Mouse (Mus musculus): ENCODE results near the gene Pter. TPM values are rescaled to one million over a fixed set of nuclear protein-coding genes. Genes with fewer than 3 reads are reported as not detected.

The Pter gene
- 2.5 and 3.9 TPM in 2 replicates for total RNA-seq (2012; rRNA removed)

- 0 out of 2 replicates have a peak, but pooled peaks have one; percentile 39 for TF ChIP-seq HCFC1 (IDR thresholded peaks at IDR 0.05; ENCODE audit: borderline replicate concordance, insufficient read depth, low read length)
- no peak for TF ChIP-seq ZNF384 (IDR thresholded peaks at IDR 0.05; ENCODE audit: low read depth, low read length)
These were observed at the start of gene Pter for GRCm38 (mm10) chr2:12923804-12924591. Gene Pter, plus strand, starts transcription at chr2:12924041.

GRCm38 (mm10) chr2:12874232-12874631, 49.6 kb upstream of the Pter start:
- Histone ChIP-seq H3K27ac (ENCODE audit: insufficient read depth, low read depth, low read length, poor library complexity, severe bottlenecking) (no peak overlapping the region), H3K9me3 (ENCODE audit: control insufficient read depth, insufficient read depth, low read depth, low read length) (no peaks in the 10 kb centered on the region), H3K4me3 (ENCODE audit: insufficient read depth in 1 of 2, low read depth in 1 of 2, low read length in 2 of 2, poor library complexity in 1 of 2, severe bottlenecking in 1 of 2) (no peak overlapping the region), H3K9ac (ENCODE audit: insufficient read depth, low read depth, low read length, poor library complexity, severe bottlenecking) (no peak overlapping the region), H3K4me1 (ENCODE audit: control insufficient read depth in 2 of 2, insufficient read depth in 2 of 2, low read length in 2 of 2, poor library complexity in 1 of 2) (no peaks in the 10 kb centered on the region), H3K36me3 (ENCODE audit: control insufficient read depth, insufficient read depth, low read length, poor library complexity, severe bottlenecking) (no peaks in the 10 kb centered on the region)
- DNase-seq (ENCODE audit: low read depth, low spot score): no peak
- in situ Hi-C loops (cut with MboI; ENCODE audit: low sequenced_read_pairs in 2 of 2, unreplicated experiment in 2 of 2): no loop called here
- TF ChIP-seq CHD2 (IDR thresholded peaks at IDR 0.05; ENCODE audit: low read depth, low read length) (no peak), HCFC1 (IDR thresholded peaks at IDR 0.05; ENCODE audit: borderline replicate concordance, insufficient read depth, low read length) (no peak), MAFK (IDR thresholded peaks at IDR 0.05; ENCODE audit: insufficient read depth, low read depth, low read length) (peak; percentile 65; the same call in 1 of the 2 replicates), ZNF384 (IDR thresholded peaks at IDR 0.05; ENCODE audit: low read depth, low read length) (no peak), ZC3H11A (IDR thresholded peaks at IDR 0.05; ENCODE audit: borderline replicate concordance, low read depth, low read length) (no peak)

More at GRCm38 (mm10) chr2:12923804-12924591, at the start of gene Pter:
- H3K4me3 ChIP-seq (ENCODE audit: insufficient read depth in 1 of 2, low read depth in 1 of 2, low read length in 2 of 2, poor library complexity in 1 of 2, severe bottlenecking in 1 of 2): peak within 1 kb of the TSS; percentile 66 to 77
- peak; percentile 98 for DNase-seq (ENCODE audit: low read depth, low spot score)
- H3K36me3 ChIP-seq (ENCODE audit: control insufficient read depth, insufficient read depth, low read length, poor library complexity, severe bottlenecking): no peaks in the 10 kb centered on the region
- in situ Hi-C loops (cut with MboI; ENCODE audit: low sequenced_read_pairs in 2 of 2, unreplicated experiment in 2 of 2): no loop called here
- H3K9ac ChIP-seq (ENCODE audit: insufficient read depth, low read depth, low read length, poor library complexity, severe bottlenecking): peak within 1 kb of the TSS; percentile 66
- no peak within 1 kb of the TSS for H3K27ac ChIP-seq (ENCODE audit: insufficient read depth, low read depth, low read length, poor library complexity, severe bottlenecking)
- H3K4me1 ChIP-seq (ENCODE audit: control insufficient read depth in 2 of 2, insufficient read depth in 2 of 2, low read length in 2 of 2, poor library complexity in 1 of 2): no peaks in the 10 kb centered on the region
- H3K9me3 ChIP-seq (ENCODE audit: control insufficient read depth, insufficient read depth, low read depth, low read length): no peaks in the 10 kb centered on the region

GRCm38 (mm10) chr2:12879492-12879891, 44.3 kb upstream of the Pter start:
- in situ Hi-C loops (cut with MboI; ENCODE audit: low sequenced_read_pairs in 2 of 2, unreplicated experiment in 2 of 2): no loop called here
- DNase-seq (ENCODE audit: low read depth, low spot score): no peak
- no peaks in the 10 kb centered on the region for H3K36me3 ChIP-seq (ENCODE audit: control insufficient read depth, insufficient read depth, low read length, poor library complexity, severe bottlenecking)
- H3K4me1 ChIP-seq (ENCODE audit: control insufficient read depth in 2 of 2, insufficient read depth in 2 of 2, low read length in 2 of 2, poor library complexity in 1 of 2): no peaks in the 10 kb centered on the region
- no peak overlapping the region for H3K27ac ChIP-seq (ENCODE audit: insufficient read depth, low read depth, low read length, poor library complexity, severe bottlenecking)
- TF ChIP-seq CHD2 (IDR thresholded peaks at IDR 0.05; ENCODE audit: low read depth, low read length) (no peak), ZNF384 (IDR thresholded peaks at IDR 0.05; ENCODE audit: low read depth, low read length) (no peak), HCFC1 (IDR thresholded peaks at IDR 0.05; ENCODE audit: borderline replicate concordance, insufficient read depth, low read length) (no peak), MAFK (IDR thresholded peaks at IDR 0.05; ENCODE audit: insufficient read depth, low read depth, low read length) (no peak), ZC3H11A (IDR thresholded peaks at IDR 0.05; ENCODE audit: borderline replicate concordance, low read depth, low read length) (no peak)
- no peak overlapping the region for H3K4me3 ChIP-seq (ENCODE audit: insufficient read depth in 1 of 2, low read depth in 1 of 2, low read length in 2 of 2, poor library complexity in 1 of 2, severe bottlenecking in 1 of 2)
- H3K9ac ChIP-seq (ENCODE audit: insufficient read depth, low read depth, low read length, poor library complexity, severe bottlenecking): no peak overlapping the region
- no peaks in the 10 kb centered on the region for H3K9me3 ChIP-seq (ENCODE audit: control insufficient read depth, insufficient read depth, low read depth, low read length)

- Histone ChIP-seq H3K36me3 (ENCODE audit: control insufficient read depth, insufficient read depth, low read length, poor library complexity, severe bottlenecking) (no peaks in the 10 kb centered on the region), H3K9me3 (ENCODE audit: control insufficient read depth, insufficient read depth, low read depth, low read length) (no peaks in the 10 kb centered on the region), H3K4me3 (ENCODE audit: insufficient read depth in 1 of 2, low read depth in 1 of 2, low read length in 2 of 2, poor library complexity in 1 of 2, severe bottlenecking in 1 of 2) (no peak overlapping the region), H3K9ac (ENCODE audit: insufficient read depth, low read depth, low read length, poor library complexity, severe bottlenecking) (no peak overlapping the region), H3K4me1 (ENCODE audit: control insufficient read depth in 2 of 2, insufficient read depth in 2 of 2, low read length in 2 of 2, poor library complexity in 1 of 2) (no peaks in the 10 kb centered on the region), H3K27ac (ENCODE audit: insufficient read depth, low read depth, low read length, poor library complexity, severe bottlenecking) (no peak overlapping the region)
- in situ Hi-C loops (cut with MboI; ENCODE audit: low sequenced_read_pairs in 2 of 2, unreplicated experiment in 2 of 2): no loop called here
- no peak for TF ChIP-seq ZC3H11A (IDR thresholded peaks at IDR 0.05; ENCODE audit: borderline replicate concordance, low read depth, low read length)
- TF ChIP-seq HCFC1 (IDR thresholded peaks at IDR 0.05; ENCODE audit: borderline replicate concordance, insufficient read depth, low read length): no peak
- TF ChIP-seq MAFK (IDR thresholded peaks at IDR 0.05; ENCODE audit: insufficient read depth, low read depth, low read length): no peak
- TF ChIP-seq ZNF384 (IDR thresholded peaks at IDR 0.05; ENCODE audit: low read depth, low read length): no peak
- TF ChIP-seq CHD2 (IDR thresholded peaks at IDR 0.05; ENCODE audit: low read depth, low read length): no peak
- no peak for DNase-seq (ENCODE audit: low read depth, low spot score)
These were observed 42.8 kb upstream of the Pter start for GRCm38 (mm10) chr2:12881009-12881408.
